Comparison of ENCODE assay signal across 8 mouse cellular contexts in genomic region chr13:52818760-52819159, GRCm38 (mm10).
DNase-seq lines count a peak whose midpoint lies in the region; ATAC-seq and TF ChIP-seq lines count a peak whose summit lies in the region.

No protein-coding gene starts in this region.

- TF ChIP-seq EP300 in liver, postnatal 0 days (IDR thresholded peaks at IDR 0.05; ENCODE audit: low read depth), result peak; percentile 58; the same call in 1 of the 2 replicates

- 0 out of 2 replicates have a peak overlapping the region, but pooled peaks have one; percentile 44 for H3K9ac ChIP-seq in intestine, embryonic 16.5 days (ENCODE audit: low read depth, low read length)
- H3K9ac ChIP-seq in liver, postnatal 0 days (replicated peaks), result peak overlapping the region; percentile 30; the same call in 1 of the 2 replicates

- 0 out of 2 replicates have a peak, but pooled peaks have one; percentile 3 for TF ChIP-seq CTCF in liver, postnatal 0 days (IDR thresholded peaks at IDR 0.05; ENCODE audit: low read depth)

- no peaks in the 10 kb centered on the region for H3K36me3 ChIP-seq in intestine, embryonic 16.5 days (ENCODE audit: control insufficient read depth, insufficient read depth, low read length)
- H3K36me3 ChIP-seq in liver, postnatal 0 days (replicated peaks; ENCODE audit: insufficient read depth, low read length), result no peaks in the 10 kb centered on the region

- H3K9me3 ChIP-seq in intestine, embryonic 16.5 days (ENCODE audit: control insufficient read depth, low read length), result no peaks in the 10 kb centered on the region
- no peaks in the 10 kb centered on the region for H3K9me3 ChIP-seq in liver, postnatal 0 days (ENCODE audit: low read length)

- H3K4me2 ChIP-seq in intestine, embryonic 16.5 days (ENCODE audit: low read depth, low read length), result peak overlapping the region; percentile 13; the same call in 1 of the 2 replicates
- peak overlapping the region; percentile 6; the same call in 1 of the 2 replicates for H3K4me2 ChIP-seq in liver, postnatal 0 days (ENCODE audit: low read depth, low read length)

- H3K27ac ChIP-seq in intestine, embryonic 16.5 days (ENCODE audit: low read length), result peak overlapping the region; percentile 75
- H3K27ac ChIP-seq in liver, postnatal 0 days (ENCODE audit: low read depth), result peak overlapping the region; percentile 57

- WGBS in intestine, embryonic 16.5 days, result 15% methylated on average over 3 of the region's 3 CpGs
- 11% methylated on average over 3 of the region's 3 CpGs for WGBS in liver, postnatal 0 days (ENCODE audit: insufficient replicate concordance)

- DNase-seq in c-Kit-positive CD71-negative TER-119-negative erythroid progenitor cells, embryonic 14.5 days (ENCODE audit: low read depth), result peak; percentile 75
- peak; percentile 65 to 68 for DNase-seq in gastrocnemius, adult 8-10 months (ENCODE audit: low spot score in 2 of 2)
- peak; percentile 63 for DNase-seq in liver, postnatal 0 days
- DNase-seq in urinary bladder, postnatal 25 days (ENCODE audit: low spot score), result peak; percentile 44
- no peak for DNase-seq in testis, postnatal 14 days (ENCODE audit: low spot score)
- DNase-seq in left cerebral cortex, adult 9 months (ENCODE audit: low spot score in 2 of 2), result no peak

- ATAC-seq in activated CD4-positive, CD25-positive, alpha-beta regulatory T cell, adult 4 months, result peak; percentile 32
- ATAC-seq in intestine, embryonic 16.5 days, result peak; percentile 80
- peak; percentile 35 for ATAC-seq in liver, postnatal 0 days

- no peaks in the 10 kb centered on the region for H3K27me3 ChIP-seq in intestine, embryonic 16.5 days (replicated peaks; ENCODE audit: control insufficient read depth, insufficient read depth, low read length)
- H3K27me3 ChIP-seq in liver, postnatal 0 days (ENCODE audit: insufficient read depth, low read length), result no peaks in the 10 kb centered on the region

- H3K4me1 ChIP-seq in intestine, embryonic 16.5 days (ENCODE audit: control insufficient read depth, insufficient read depth, low read length), result peaks cover 48% of the 10 kb centered on the region
- peaks cover 48% of the 10 kb centered on the region for H3K4me1 ChIP-seq in liver, postnatal 0 days (ENCODE audit: insufficient read depth)

- no peak overlapping the region for H3K4me3 ChIP-seq in intestine, embryonic 16.5 days (ENCODE audit: low read length)
- no peak overlapping the region for H3K4me3 ChIP-seq in liver, postnatal 0 days (ENCODE audit: low read depth, low read length)

Comparison
In these comparisons a context has a peak if more than half of its experiments do, and no peak if none do; other contexts are left out.
1. DNase-seq: peak in c-Kit-positive CD71-negative TER-119-negative erythroid progenitor cells, embryonic 14.5 days (single experiment), gastrocnemius, adult 8-10 months (2 of 2), liver, postnatal 0 days (single experiment) and urinary bladder, postnatal 25 days (single experiment); none in testis, postnatal 14 days (single experiment) and left cerebral cortex, adult 9 months (0 of 2).
2. Peak in every context shown above with its lines, with median percentiles within 50 percentile points of each other: ATAC-seq.